Mouse (Mus musculus) right cerebral cortex, postnatal 4 days (tissue): ENCODE measurements around the gene Nr3c2.

Source experiments
- DNase-seq: peaks from one replicate; pipeline ENCODE4 v3.0.0-alpha.2; 2022

Nr3c2 gene

GRCm38 (mm10) chr8:76972947-76973552, 73.8 kb downstream of the Nr3c2 start:
- DNase-seq: peak; percentile 43

DNA sequence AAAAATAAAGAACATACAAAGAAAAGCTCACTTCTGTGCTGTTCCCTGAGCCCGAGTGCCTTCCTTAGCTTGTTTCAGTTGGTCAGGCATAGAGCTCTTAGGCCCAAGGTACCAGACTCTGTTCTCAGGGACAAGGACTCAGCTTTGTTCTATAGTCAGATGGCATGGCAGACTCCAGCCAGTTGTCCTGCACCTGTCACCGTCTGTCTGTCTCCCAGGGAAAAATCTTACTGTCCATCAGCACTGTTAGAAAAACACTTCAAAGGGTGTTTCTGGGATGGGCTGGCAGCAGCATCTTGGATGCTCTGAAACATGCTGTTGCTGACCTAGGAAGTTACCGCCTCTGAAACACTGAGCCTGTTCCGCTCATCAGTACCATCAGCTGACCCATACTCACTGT, 78.7 kb downstream of the Nr3c2 start:
- DNase-seq: no peak

DNA sequence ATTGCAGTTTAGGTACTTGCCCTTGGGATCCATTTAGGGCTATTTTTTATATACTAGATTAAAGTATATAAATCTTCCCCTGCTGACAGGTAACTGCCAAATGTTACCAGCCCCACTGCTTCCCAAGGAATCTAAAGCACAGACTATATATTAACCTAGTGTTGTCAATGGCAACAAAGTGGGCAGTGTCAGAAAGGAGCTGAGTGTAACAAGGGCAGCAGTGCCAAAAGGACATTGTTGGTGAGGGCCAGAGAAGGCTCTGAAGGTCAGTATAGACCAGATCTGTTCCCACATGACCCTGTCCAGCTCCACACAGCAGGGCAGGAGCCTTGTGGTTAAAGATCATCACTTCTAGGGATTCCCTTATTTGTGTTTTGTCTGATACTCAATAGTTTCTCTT, 84.8 kb downstream of the Nr3c2 start:
- DNase-seq: no peak

DNA sequence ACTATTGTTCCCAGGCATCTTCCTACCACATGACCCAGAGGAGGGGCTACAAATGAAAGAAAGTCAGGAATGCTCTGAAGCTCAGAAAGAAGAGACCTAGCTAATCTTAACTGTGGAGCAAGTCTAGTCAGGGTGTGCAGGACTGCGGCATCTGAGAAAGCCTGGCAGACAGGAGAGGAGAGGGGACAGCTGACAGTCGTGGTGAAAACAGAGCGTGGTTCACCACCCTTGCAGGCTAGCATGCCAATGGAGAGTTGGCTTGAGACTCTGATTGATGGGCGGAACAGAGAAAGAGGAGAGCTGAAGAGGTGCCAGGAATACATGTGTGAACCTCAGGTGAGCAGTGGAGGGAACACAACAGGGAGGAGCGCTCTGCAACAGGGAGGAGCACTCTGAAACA, 85.6 kb downstream of the Nr3c2 start:
- no peak for DNase-seq

- no peak for DNase-seq
Observed at GRCm38 (mm10) chr8:76987876-76988275, 88.6 kb downstream of the Nr3c2 start.

DNA sequence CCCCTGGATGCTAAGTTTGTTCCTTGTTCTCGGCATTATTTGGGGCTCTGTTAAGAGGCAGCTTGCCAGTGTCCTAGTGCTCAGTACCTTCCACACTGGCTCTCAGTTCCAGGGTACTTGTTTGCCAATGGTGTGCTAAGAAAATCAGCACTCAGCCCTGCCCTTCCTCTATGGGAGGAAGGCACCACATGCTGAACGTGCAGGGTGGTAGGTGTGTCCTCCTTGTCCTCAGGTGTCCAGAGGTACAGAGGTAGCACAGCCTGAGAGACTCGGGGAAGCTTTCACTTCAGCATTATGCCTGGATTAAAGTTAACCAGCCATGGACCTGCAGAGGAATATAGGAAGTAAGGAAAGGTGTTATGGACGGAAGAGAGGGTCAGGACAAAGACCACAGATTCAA, 99.0 kb downstream of the Nr3c2 start:
- DNase-seq: no peak

DNA sequence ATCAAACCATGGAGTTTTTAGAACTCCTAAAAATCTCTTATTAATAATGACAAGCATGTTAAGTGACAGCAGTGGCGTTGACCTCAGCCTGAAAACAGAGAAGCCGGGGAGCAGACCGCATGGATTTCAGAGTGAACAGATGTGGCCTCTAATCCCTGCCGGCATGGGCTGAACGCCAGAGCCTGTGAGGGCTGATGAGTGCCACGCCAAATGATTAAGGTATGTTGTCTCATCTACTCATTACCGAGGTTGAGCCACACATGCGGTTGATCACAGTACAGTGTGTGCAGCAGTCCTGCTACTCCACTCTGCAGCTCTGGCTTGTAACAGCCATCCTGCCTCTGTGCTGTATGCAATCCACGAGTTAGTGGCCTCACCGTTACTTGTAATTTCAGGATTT, 110.2 kb downstream of the Nr3c2 start:
- no peak for DNase-seq

GRCm38 (mm10) chr8:77011985-77012384, 112.7 kb downstream of the Nr3c2 start:
- DNase-seq: no peak

GRCm38 (mm10) chr8:77012641-77013040, 113.4 kb downstream of the Nr3c2 start:
- DNase-seq: no peak

DNA sequence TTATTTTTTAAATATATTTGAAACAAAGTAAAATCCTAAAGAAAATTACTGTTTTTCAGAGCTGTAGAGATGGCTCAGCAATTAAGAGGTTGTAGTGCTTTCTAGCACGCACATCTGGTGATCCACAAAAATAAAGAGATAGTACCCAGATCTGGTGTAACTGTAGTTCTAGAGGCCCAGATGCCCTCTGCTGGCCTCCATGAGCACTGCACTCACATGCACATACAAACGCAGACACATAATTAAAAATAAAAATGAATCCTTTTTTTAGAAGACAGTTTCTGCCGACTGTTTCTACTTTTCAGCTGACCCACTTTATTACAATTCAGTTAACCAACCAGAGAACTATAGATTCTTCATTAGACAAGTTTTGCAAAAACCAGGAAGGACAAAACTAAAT, 117.5 kb downstream of the Nr3c2 start:
- DNase-seq: no peak

DNA sequence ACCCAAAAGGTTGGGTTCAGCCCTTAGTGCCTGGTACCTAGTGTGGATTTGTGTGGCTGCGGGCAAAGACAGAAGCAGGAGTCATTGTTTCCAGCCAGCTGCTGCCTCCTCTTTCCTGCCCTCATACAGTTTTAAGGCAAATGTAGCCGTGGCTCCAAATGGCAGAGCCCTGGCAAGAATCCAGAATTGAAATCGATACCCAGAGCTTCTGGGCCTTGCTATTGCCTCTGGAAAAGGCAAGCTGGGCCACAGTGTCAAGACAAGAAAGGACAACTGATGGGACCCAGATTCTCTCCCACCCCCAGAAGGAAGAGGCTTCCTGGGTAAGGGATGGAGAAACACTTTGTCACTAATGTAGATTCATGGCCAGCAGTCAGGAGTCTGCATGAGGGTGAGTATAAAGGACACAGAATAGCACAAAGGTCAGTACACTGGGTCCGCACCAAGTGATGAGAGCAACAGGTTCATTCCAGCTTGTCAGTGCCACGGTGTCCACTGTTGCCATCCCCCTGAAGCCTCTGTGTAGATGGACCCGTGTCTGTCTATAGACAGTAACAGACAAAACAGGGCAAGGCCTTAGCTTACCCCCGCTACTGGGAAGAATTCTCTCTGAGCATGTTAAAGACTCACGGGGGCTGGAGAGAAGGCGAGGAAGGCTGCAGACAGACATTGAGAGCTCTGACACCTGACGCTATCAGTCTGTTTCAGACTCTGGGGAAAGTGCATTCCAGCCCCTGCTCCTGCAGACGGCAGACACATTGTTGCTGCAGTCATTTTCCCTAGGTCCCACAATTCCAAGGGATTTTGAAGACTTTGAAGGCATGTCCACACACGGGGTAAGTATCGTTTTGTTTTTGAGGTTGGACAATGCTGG, 124.8 kb downstream of the Nr3c2 start:
- no peak for DNase-seq

DNA sequence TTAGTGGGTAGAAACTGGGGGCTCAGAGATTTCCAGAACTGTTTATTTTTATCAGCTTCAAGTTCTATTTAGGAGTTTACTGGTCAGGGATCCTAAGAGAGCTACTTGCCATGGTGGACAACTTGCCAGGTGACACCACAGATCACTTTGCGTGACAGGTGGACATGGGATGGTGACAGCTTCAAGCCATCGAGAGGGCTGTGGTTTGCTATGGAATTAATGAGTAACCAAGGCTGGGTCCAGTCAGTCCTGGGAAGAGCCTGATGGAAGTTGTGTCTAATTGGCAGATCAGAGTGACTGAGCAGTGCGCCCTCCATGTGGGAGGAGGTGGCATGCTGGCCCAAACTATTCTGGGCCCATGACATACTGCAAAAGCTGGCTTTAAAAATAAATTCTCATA, 132.0 kb downstream of the Nr3c2 start:
- no peak for DNase-seq

GRCm38 (mm10) chr8:77033706-77034464, 134.6 kb downstream of the Nr3c2 start:
- DNase-seq: no peak

DNA sequence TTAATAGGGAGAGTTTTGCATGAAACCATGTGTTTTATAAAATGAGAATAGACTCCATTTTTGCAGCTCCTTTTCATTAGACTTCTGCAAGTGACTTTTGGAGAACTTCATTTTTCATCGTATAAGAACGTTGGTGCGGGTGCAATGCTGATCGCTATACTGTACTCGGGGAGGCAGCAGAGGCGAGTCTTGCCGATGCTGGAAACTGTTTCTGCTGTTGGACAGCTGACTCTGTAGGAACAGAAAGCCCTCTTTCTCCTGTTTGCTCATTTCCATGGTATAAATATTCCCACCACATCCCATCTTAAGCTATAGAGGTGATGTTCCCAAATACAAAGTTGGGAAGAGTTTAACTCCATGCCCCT, 135.2 kb downstream of the Nr3c2 start:
- DNase-seq: no peak

GRCm38 (mm10) chr8:77041214-77041613, 142.0 kb downstream of the Nr3c2 start:
- no peak for DNase-seq

DNA sequence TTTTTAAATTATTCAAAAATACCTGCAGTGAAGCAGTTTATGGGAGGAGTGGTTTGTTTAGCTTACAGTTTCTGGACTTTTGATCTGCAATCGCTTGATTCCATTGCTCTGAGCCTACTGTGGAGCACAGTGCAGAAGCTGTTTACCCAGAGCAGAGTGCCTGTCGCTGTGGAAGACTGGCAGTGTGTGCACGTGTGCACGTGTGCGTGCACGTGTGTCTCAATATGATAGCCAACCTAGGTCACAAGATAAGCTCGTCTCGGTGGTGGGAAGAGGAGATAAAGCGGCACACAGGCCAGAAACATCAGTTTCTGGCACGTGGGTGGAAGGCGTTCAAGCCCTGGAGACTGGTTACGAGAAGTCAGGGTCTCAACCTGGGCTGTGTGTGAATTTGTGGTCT, 145.6 kb downstream of the Nr3c2 start:
- DNase-seq: no peak

GRCm38 (mm10) chr8:77045711-77046110, 146.5 kb downstream of the Nr3c2 start:
- DNase-seq: no peak

DNA sequence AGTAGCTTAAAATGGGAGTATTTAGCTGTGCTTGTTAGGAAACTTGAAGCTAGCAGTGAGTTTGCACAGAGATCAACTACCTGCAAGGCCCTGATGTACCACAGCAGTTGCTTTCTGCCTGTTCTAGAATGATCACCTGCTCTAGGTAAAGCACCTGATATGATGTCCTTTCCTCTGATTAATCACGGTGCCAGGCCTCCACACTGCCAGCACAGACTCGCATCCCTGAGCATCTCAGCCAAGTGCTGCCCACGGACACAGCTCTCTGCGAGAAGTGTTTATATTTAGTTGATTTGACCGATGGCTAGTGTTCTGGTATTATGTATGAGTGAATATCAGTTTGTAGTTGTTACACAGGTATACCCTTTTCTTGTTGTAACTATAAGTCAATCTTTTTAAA, 147.0 kb downstream of the Nr3c2 start:
- no peak for DNase-seq

- no peak for DNase-seq
Observed at GRCm38 (mm10) chr8:77046731-77047130, 147.5 kb downstream of the Nr3c2 start.

DNA sequence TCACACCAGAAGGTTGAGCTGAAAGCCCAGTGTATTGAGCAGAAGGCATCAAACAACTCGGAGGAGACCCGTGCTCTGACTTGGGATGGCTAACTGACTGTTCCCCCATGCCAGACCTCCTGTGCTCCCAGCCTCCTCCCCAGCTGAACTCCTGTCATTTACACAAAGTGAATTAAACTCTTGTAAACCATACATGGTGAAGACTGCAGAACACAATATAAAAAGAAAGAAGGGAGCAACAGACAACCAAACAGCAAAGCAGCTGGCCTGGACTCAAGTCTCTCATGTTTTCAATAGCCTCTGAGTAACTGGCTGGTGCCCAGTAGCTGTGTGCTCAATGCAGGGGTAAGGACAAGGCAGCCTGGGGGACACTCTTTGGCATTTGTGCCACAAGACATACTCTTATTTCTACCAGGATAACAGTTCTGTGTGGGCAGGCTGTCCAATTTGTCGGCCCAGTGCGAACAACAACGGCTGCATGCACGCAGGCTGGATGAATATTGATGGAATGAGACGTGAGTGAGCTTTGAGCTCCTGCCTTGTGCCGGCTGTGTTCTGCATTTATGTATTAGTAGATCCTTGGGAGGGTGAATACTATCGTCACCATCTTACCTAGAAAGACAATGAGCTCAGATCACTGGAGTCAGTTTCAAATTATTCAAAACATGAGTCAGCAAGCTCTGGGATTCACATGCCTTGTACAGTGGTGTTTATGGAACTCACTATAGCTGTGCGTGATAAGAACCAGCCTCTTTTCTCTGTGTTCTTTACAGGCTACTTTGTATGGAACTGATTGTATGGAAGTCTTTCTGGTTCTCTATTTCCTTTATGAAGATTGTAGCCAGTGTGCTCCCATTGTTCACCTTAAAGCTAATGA, 152.4 kb downstream of the Nr3c2 start:
- DNase-seq: peak; percentile 11

DNA sequence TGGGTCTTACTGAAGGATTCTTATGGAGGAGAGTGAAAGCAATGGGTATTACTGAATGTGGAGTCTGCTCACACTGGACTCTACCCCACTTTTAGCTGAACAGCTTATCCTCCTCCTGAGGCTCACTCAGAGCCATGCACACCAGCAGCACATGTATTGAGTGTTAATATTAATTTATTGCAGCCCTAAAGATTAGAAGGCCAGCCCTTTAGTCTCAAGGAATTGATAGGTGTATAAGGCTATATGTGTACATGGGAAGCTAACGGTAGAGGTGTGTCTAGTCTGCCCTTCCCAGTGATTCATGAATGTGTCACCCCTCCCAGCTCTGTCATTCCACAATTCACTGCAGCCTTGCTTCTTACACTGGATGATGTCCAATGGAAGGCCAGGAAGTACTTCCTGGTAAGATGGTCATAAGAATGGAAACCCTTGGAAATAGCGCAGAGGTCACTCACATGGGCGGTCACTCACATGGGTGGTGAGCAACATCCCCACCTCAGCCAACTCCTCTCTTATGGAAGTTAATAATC, 156.3 kb downstream of the Nr3c2 start:
- DNase-seq: no peak

GRCm38 (mm10) chr8:77056853-77057252, 157.6 kb downstream of the Nr3c2 start:
- DNase-seq: no peak

- DNase-seq: no peak
Observed at GRCm38 (mm10) chr8:77082687-77083086, 183.4 kb downstream of the Nr3c2 start.
